Comparison of ENCODE assay signal across 19 mouse cellular contexts in genomic region chr19:37004557-37004956, GRCm38 (mm10).
"Had no signal": no experiment of that assay in that cellular context is flagged by ENCODE, and none has a peak within 500 bp of the region (broad histone marks: within the 10 kb centered on the region; RNA-seq: fewer than 3 reads in every experiment).

No protein-coding gene starts in this region.

- H3K4me2 ChIP-seq: liver, embryonic 12.5 days; lung, embryonic 15.5 days; midbrain, embryonic 12.5 days; neural tube, embryonic 13.5 days; neural tube, embryonic 15.5 days had no signal

- H3K27me3 ChIP-seq: liver, embryonic 12.5 days; lung, embryonic 15.5 days; midbrain, embryonic 12.5 days; neural tube, embryonic 13.5 days; neural tube, embryonic 15.5 days had no signal

- H3K27ac ChIP-seq: liver, embryonic 12.5 days; liver, embryonic 14.5 days; lung, embryonic 15.5 days; midbrain, embryonic 10.5 days; midbrain, embryonic 12.5 days; neural tube, embryonic 13.5 days; neural tube, embryonic 15.5 days had no signal

- H3K4me3 ChIP-seq: liver, embryonic 12.5 days; lung, embryonic 15.5 days; midbrain, embryonic 10.5 days; midbrain, embryonic 12.5 days; myocyte; neural tube, embryonic 13.5 days; neural tube, embryonic 15.5 days had no signal

- H3K9me3 ChIP-seq: liver, embryonic 12.5 days; lung, embryonic 15.5 days; midbrain, embryonic 10.5 days; midbrain, embryonic 12.5 days; neural tube, embryonic 13.5 days; neural tube, embryonic 15.5 days had no signal

- DNase-seq: lung, postnatal 4 days; midbrain, embryonic 14.5 days; retina, postnatal 1 day; right cerebral cortex, adult 18-20 months; right cerebral cortex, postnatal 25 days; right cerebral cortex, postnatal 4 days; spleen, adult 18-20 months; thymus, adult 2 months; thymus, postnatal 25 days; thymus, postnatal 4 days had no signal

- H3K9ac ChIP-seq: liver, embryonic 12.5 days; liver, embryonic 14.5 days; lung, embryonic 15.5 days; midbrain, embryonic 12.5 days; neural tube, embryonic 13.5 days; neural tube, embryonic 15.5 days had no signal

- ATAC-seq: liver, embryonic 12.5 days; midbrain, embryonic 16.5 days had no signal

- H3K4me1 ChIP-seq: lung, embryonic 15.5 days; midbrain, embryonic 10.5 days; midbrain, embryonic 12.5 days; neural tube, embryonic 13.5 days; neural tube, embryonic 15.5 days had no signal
